Mouse (Mus musculus): ENCODE data around the gene Tmem101.

GRCm38 (mm10) chr11:102144957-102145470, 11.2 kb downstream of the Tmem101 start:
- no peak for TF ChIP-seq CTCF (IDR thresholded peaks at IDR 0.05; ENCODE audit: control insufficient read depth, insufficient read depth, insufficient read length)
- TF ChIP-seq USF1 (IDR thresholded peaks at IDR 0.05; ENCODE audit: low read depth): no peak
- TF ChIP-seq MYOD1 (IDR thresholded peaks at IDR 0.05; ENCODE audit: control insufficient read depth, insufficient read length, low read depth): no peak
- TF ChIP-seq FOSL1 (IDR thresholded peaks at IDR 0.05; ENCODE audit: insufficient read depth, low read length, poor library complexity, severe bottlenecking): no peak
- no peak for TF ChIP-seq MAX (IDR thresholded peaks at IDR 0.05)

Measured in C2C12 (cell line).